Mouse (Mus musculus): ENCODE results near the gene Calm2.

Calm2 gene

DNA sequence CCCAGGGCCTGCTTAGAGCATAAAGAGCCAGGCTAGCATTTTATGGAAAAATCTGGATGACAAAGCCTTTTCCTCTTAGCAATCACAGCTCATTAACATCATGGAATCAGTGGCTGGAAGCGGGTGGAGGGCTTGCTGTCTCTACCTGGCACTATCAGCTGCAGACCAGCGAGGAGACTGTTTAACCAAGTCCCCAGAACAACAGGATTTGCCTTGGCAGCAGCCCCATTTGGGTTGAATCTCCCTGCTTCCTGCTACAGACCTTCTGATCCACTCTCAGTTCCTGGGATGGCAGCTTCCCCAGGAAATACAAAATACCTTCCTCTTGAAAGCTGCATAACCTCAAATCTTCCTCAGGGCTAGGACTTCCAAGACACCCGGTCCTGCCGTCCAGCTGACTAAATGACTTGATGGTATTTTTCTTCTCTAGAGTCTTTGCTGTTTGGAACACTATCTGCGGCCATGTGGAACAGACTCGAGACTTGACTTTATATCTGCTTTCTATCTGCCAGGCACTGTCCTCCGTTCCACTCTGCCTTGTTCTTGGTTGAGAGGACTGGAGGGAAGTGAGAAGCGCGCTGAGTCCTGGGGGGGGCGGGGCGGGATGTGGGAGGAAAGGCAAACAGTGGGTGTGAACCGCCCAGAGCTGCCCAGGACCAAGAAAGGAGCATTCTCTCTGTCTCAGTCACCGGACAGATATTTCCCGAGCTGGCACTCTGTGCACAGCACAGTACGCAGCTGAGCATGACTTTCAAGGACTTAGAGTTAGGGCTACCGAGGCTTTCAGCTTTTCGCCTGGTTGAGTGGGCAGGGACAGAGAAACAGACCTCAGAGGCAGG lies 12.4 kb upstream of the Calm2 start:
- DNase-seq (ENCODE audit: low spot score) = peak; percentile 66

GRCm38 (mm10) chr17:87457961-87458360 lies 11.2 kb upstream of the Calm2 start:
- no peak for DNase-seq (ENCODE audit: low spot score)

- no peak for DNase-seq (ENCODE audit: low spot score)
Observed at GRCm38 (mm10) chr17:87454121-87454520, 7.4 kb upstream of the Calm2 start.

DNA sequence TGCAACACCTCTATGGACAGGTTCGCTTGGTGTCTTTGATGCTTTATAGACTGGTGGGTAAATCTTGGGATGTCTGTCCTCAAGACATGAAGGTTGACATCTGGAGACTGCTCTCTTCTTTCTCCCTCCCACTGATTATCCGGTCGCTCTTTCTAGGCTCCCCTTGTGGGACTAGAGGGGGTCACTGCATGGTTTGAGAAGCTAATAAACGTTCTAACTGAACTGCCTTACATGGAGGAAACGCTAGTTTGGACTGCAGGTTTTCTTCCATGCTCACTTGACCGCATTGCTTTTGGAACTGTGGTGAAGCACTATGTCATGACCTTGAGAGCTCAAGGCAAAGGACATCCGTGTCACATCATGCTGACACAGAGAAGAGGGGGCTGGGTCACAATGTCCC lies 6.6 kb upstream of the Calm2 start:
- DNase-seq (ENCODE audit: low spot score) = no peak

DNA sequence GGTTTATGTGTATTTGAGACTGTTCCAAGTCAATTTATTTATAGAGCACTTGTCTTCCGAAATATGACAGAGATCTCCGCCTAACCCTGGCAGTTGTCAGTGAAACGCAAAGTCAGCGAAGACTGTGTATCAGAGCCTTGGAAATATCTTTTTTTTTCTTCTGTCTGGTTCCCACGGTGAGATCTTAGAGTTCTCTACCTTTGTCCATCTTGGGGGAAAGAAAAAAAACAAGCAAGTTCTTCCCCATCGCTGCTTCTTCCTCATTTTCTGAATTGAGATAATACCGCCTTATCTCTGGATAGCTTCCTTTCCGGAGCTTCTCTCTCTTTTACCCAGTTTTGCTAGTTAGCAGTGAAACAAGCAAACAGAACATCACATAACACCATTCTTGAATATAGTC lies 2.1 kb upstream of the Calm2 start:
- DNase-seq (ENCODE audit: low spot score) = no peak

- DNase-seq (ENCODE audit: low spot score) = no peak
Observed at GRCm38 (mm10) chr17:87448339-87448738, 1.6 kb upstream of the Calm2 start.

DNA sequence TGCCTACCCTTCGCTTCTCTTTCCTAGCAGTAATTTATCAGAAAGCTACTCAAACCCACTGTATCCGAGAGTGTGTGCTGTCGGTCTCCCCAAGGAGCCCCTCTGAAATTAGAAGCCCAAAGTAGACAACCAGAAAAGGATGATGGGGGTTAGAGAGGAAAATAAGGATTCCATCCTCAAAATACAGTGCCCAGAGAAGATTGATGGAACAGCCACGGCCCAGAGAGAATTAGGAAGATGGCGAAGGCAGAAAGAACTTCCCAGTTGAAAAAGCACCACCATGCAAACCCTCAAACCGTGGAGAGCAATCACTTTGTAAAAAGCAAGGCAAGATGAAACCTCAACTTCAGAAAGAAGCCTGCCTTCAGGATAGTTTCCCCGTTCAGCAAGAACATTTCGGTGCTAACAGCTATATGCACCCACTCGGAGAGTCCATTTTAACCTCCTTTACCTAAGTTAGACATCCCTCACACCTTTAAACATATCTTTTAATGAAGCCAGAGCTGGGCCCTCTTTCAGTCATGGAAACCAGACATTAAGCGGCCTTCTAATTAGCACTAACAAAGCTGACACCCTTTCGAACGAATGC lies 971 bp upstream of the Calm2 start:
- no peak for DNase-seq (ENCODE audit: low spot score)

DNA sequence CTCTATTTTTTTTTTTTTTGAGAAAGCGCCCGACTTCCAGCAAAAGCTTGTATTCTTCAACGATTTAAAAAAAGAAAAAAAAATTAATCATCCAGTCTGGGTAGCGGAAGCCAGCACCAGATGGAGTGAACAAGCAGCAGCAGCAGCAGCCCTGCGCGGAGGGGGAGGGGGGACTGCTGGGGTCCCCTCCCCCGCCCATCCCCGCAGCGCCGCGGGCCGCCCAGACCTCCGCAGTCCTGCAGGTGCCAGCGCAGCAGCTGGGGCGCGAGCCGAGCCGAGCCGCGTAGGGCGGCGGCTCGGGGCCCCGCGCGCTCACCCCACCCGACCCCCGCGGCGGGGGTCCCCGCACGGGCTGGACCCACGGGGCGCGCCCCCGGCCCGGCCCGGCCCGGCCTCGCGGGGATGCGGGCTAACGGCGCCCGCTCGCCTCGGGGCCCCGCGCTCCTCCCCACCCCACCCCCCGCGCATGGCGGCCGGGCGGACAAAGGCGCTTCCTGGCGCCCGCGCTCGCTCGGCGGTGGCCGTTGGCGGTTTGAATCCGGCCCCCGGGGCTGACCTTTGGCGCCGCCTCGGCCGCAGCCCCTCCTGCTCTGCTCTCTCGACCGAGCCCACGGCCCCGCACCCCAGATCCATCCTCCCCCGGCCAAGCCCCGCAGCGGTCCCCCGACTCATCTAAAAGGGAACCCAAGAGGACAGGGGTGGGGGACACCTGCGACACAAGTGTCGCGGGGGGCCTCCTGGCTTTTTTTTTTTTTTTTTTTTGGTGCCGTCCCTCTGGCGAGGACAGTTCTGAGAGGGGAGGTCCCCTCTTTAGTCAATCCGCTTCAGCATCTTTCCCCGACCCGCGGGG lies 593 bp downstream of the Calm2 start:
- DNase-seq (ENCODE audit: low spot score) = peak; percentile 65

DNA sequence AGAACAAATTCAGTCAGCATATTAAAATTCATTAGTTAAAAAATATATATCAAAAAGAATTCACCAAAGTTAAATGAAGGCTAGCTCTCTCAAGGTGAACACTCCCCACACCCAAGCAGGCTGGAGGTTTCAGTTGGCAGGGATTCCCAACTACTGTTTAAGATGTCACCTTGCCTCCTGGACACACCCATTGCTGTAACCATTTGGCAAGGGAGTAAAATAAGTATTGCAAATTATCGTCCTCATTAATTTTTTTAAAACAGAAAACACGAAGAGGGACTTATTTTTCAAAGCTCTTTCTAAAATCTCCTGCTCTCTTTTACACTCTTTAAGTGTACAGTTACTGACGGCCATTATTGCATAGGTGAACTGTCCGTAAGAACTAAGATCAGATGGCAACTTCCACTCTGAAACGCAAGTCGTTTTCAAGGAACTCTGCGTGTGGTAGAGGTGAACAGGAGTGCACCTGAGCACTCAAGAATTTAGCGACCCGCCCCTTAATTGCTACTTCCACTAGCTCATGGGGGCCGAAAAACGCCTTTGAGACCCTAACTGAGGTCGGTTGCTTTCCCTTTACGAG lies 1.3 kb downstream of the Calm2 start:
- no peak for DNase-seq (ENCODE audit: low spot score)

DNA sequence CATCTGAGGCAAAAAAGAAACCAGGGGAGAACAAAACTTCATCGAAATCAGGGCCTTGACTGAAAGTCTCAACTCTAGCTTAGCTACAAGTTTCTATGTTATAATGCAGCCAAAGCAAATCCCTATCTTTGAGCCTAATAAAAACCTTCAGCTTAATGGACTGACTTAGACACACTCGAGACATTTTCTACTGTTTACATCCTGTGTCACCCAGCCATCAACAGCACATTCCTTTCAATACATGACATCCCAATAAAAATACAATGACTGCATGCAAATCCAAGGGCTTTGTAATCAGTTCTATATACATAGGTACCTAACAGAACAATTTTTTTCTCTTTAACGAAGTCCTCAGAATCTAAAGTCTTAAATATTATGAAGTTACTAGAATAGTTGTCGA lies 2.0 kb downstream of the Calm2 start:
- DNase-seq (ENCODE audit: low spot score) = no peak

- DNase-seq (ENCODE audit: low spot score) = no peak
Observed at GRCm38 (mm10) chr17:87441537-87441936, 5.2 kb downstream of the Calm2 start.

- DNase-seq (ENCODE audit: low spot score) = no peak
Observed at GRCm38 (mm10) chr17:87439441-87439840, 7.3 kb downstream of the Calm2 start.

- no peak for DNase-seq (ENCODE audit: low spot score)
Observed at GRCm38 (mm10) chr17:87433929-87434328, 12.8 kb downstream of the Calm2 start.

GRCm38 (mm10) chr17:87432743-87433142 lies 14.0 kb downstream of the Calm2 start:
- DNase-seq (ENCODE audit: low spot score) = no peak

DNA sequence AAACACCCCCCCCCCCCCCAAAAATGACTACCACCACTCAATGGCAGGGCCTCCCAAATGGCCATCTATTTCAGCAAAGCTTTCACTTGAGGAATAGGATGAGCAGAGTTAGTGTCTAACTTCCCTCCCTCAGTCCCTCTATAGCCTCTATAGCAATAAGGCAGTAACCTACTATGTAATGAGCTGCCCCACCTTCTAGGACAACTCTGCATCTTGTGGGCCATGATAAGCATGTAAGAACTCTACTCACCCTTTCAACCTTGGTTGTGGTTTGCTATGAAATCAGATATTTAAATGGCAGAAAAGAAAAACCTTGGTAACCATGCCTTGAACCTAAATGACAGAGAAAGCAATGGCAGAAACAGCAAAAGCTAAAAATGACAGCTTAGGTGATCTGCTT lies 14.4 kb downstream of the Calm2 start:
- no peak for DNase-seq (ENCODE audit: low spot score)

GRCm38 (mm10) chr17:87429431-87429830 lies 17.3 kb downstream of the Calm2 start:
- DNase-seq (ENCODE audit: low spot score) = no peak

DNA sequence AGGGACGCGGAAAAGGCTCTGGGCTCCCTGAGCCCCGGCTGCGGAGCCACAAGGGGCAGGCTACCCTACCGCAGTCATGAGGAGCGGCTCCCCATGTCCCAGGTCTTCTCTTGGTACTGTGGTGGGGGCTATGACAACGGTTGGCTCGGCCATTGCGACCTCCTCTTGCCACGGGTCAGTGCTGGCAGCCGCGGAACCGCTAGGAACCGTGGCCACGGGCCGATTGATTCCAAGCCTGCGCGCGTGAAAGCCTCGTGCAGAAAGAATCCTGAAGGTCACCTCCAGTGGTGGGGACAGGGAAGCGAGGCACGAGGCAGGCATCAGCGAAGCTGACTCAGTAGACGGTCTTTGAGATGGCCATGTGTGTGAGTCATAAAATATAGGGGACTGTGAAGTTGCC lies 19.2 kb downstream of the Calm2 start, which contains the start of gene Stpg4:
TSS of gene Stpg4 (minus strand) at position 231 of the 400 bp plus-strand sequence.
- DNase-seq (ENCODE audit: low spot score) = no peak

- DNase-seq (ENCODE audit: low spot score) = no peak
Observed at GRCm38 (mm10) chr17:87418082-87418481, 28.7 kb downstream of the Calm2 start.

DNA sequence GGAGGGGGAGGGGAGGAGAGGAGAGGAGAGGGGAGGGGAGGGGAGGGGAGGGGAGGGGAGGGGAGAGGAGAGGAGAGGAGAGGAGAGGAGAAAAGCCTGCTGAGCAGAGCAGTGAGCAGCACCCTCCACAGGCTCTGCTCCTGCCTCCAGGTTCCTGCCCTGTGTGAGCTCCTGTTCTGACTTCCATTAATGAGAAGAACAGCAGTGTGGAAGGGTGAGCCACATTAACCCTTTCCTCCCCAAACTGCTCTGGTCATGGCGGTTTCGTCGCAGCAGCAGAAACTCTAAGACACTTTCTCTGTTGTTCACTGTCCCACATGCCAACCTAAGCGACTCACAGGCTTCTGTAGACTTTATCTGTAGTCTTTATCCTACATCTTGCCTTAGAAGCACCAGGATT lies 40.1 kb downstream of the Calm2 start:
- DNase-seq (ENCODE audit: low spot score) = no peak

GRCm38 (mm10) chr17:87405576-87405975 lies 41.2 kb downstream of the Calm2 start:
- no peak for DNase-seq (ENCODE audit: low spot score)

DNA sequence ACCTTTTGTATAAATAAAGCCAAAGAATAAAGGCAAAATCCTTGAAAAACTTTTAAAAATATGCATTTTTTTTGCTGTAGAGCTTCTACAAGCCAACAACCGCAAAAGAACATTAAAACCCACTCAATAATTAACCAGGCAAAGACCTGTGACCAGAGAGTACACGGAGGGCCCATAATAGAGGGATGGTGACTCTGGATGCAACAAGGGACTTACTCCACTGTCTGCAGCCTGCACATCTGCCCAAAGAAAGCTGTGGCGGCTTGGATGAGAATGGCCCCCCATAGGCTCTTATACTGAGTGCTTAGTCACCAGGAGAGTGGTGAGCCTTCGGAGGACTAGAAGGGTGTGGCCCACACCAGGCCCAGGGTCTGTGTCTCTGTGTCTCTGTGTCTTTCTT lies 43.3 kb downstream of the Calm2 start:
- DNase-seq (ENCODE audit: low spot score) = no peak

DNA sequence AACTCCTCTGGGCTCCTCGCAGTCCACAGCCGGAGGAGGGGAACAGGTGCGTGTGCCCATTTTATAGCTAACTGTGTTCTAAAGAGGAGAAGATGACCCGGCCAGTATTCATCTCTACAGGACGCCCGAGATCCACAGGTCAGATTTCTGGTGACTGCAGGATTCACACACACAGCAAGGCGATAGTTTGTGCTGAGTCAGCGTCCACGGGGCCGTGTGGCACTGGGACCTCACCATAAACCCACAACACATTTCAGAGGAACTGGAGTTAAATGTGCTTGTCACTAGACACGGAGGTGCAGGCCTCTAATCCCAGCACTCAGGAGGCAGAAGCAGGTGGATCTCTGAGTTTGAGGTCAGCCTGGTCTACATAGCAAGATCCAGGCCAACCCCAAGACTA lies 44.3 kb downstream of the Calm2 start:
- no peak for DNase-seq (ENCODE audit: low spot score)

All from urinary bladder, postnatal 14 days (tissue).